Mouse (Mus musculus): ENCODE measurements around the gene Vps37c. TPM values are rescaled to one million over a fixed set of nuclear protein-coding genes. Genes with fewer than 3 reads are reported as not detected.

Gene Vps37c
- polyA plus RNA-seq, 1 experiment = 30.2 TPM

GRCm38 (mm10) chr19:10698131-10698991 lies 9.8 kb downstream of the Vps37c start:
- no peak overlapping the region for H3K4me2 ChIP-seq (ENCODE audit: low read depth)
- no peaks in the 10 kb centered on the region for H3K27me3 ChIP-seq (ENCODE audit: control insufficient read depth, insufficient read depth, insufficient read length)
- no peaks in the 10 kb centered on the region for H3K36me3 ChIP-seq (ENCODE audit: control insufficient read depth, insufficient read depth)

GRCm38 (mm10) chr19:10699851-10700250 lies 11.3 kb downstream of the Vps37c start:
- Histone ChIP-seq H3K4me2 (ENCODE audit: low read depth) (no peak overlapping the region), H3K79me2 (ENCODE audit: control insufficient read depth, insufficient read depth) (peaks cover 86% of the 10 kb centered on the region), H3K36me3 (ENCODE audit: control insufficient read depth, insufficient read depth) (no peaks in the 10 kb centered on the region), H3K27me3 (ENCODE audit: control insufficient read depth, insufficient read depth, insufficient read length) (no peaks in the 10 kb centered on the region), H3K4me3 (no peak overlapping the region), H3ac (ENCODE audit: control insufficient read depth, insufficient read length) (no peak overlapping the region)
- TF ChIP-seq REST (IDR thresholded peaks at IDR 0.05; ENCODE audit: insufficient read depth, insufficient read length) = no peak
- no peak for TF ChIP-seq MYOD1 (IDR thresholded peaks at IDR 0.05; ENCODE audit: control insufficient read depth in 1 of 3, insufficient read length in 2 of 3, low read depth in 2 of 3)
- no peak for TF ChIP-seq USF1 (IDR thresholded peaks at IDR 0.05; ENCODE audit: low read depth)
- no peak for TF ChIP-seq TCF12 (IDR thresholded peaks at IDR 0.05; ENCODE audit: insufficient read depth, poor library complexity, severe bottlenecking)
- TF ChIP-seq TCF3 (IDR thresholded peaks at IDR 0.05; ENCODE audit: insufficient read length, low read depth) = no peak
- TF ChIP-seq MYOG (IDR thresholded peaks at IDR 0.05; ENCODE audit: control insufficient read depth in 1 of 3, insufficient read depth in 1 of 3, insufficient read length in 2 of 3, low read depth in 2 of 3) = no peak
- no peak for TF ChIP-seq MAX (IDR thresholded peaks at IDR 0.05; ENCODE audit: low read depth)
- no peak for TF ChIP-seq POLR2AphosphoS2 (IDR thresholded peaks at IDR 0.05; ENCODE audit: insufficient read length, low read depth)
- TF ChIP-seq POLR2A (IDR thresholded peaks at IDR 0.05; ENCODE audit: insufficient read length, low read depth) = no peak
- TF ChIP-seq CEBPB (IDR thresholded peaks at IDR 0.05; ENCODE audit: insufficient read depth, poor library complexity, severe bottlenecking) = no peak
- TF ChIP-seq E2F4 (IDR thresholded peaks at IDR 0.05; ENCODE audit: insufficient read depth) = no peak
- no peak for TF ChIP-seq SRF (IDR thresholded peaks at IDR 0.05; ENCODE audit: control insufficient read depth, insufficient read length, low read depth)

More at GRCm38 (mm10) chr19:10698131-10698991, 9.8 kb downstream of the Vps37c start:
- Histone ChIP-seq H3K4me3 (no peak overlapping the region), H3ac (ENCODE audit: control insufficient read depth, insufficient read length) (no peak overlapping the region), H3K79me2 (ENCODE audit: control insufficient read depth, insufficient read depth) (peaks cover 86% of the 10 kb centered on the region)
- TF ChIP-seq CEBPB (IDR thresholded peaks at IDR 0.05; ENCODE audit: insufficient read depth, poor library complexity, severe bottlenecking) = no peak
- TF ChIP-seq MAX (IDR thresholded peaks at IDR 0.05; ENCODE audit: low read depth) = no peak
- no peak for TF ChIP-seq SRF (IDR thresholded peaks at IDR 0.05; ENCODE audit: control insufficient read depth, insufficient read length, low read depth)
- no peak for TF ChIP-seq USF1 (IDR thresholded peaks at IDR 0.05; ENCODE audit: low read depth)
- TF ChIP-seq TCF3 (IDR thresholded peaks at IDR 0.05; ENCODE audit: insufficient read length, low read depth) = no peak
- TF ChIP-seq MYOD1 (IDR thresholded peaks at IDR 0.05; ENCODE audit: control insufficient read depth in 1 of 3, insufficient read length in 2 of 3, low read depth in 2 of 3) = no peak
- no peak for TF ChIP-seq MYOG (IDR thresholded peaks at IDR 0.05; ENCODE audit: control insufficient read depth in 1 of 3, insufficient read depth in 1 of 3, insufficient read length in 2 of 3, low read depth in 2 of 3)
- no peak for TF ChIP-seq E2F4 (IDR thresholded peaks at IDR 0.05; ENCODE audit: insufficient read depth)
- TF ChIP-seq TCF12 (IDR thresholded peaks at IDR 0.05; ENCODE audit: insufficient read depth, poor library complexity, severe bottlenecking) = no peak
- TF ChIP-seq REST (IDR thresholded peaks at IDR 0.05; ENCODE audit: insufficient read depth, insufficient read length) = no peak

GRCm38 (mm10) chr19:10701013-10701726 lies 12.6 kb downstream of the Vps37c start:
- Histone ChIP-seq H3K36me3 (ENCODE audit: control insufficient read depth, insufficient read depth) (no peaks in the 10 kb centered on the region), H3K4me3 (no peak overlapping the region), H3K79me2 (ENCODE audit: control insufficient read depth, insufficient read depth) (peaks cover 82% of the 10 kb centered on the region), H3K4me2 (ENCODE audit: low read depth) (peak overlapping the region; percentile 43), H3ac (ENCODE audit: control insufficient read depth, insufficient read length) (no peak overlapping the region), H3K27me3 (ENCODE audit: control insufficient read depth, insufficient read depth, insufficient read length) (no peaks in the 10 kb centered on the region)
- TF ChIP-seq POLR2A (IDR thresholded peaks at IDR 0.05; ENCODE audit: insufficient read length, low read depth) = no peak
- TF ChIP-seq MYOD1 (IDR thresholded peaks at IDR 0.05; ENCODE audit: control insufficient read depth in 1 of 3, insufficient read length in 2 of 3, low read depth in 2 of 3) = peak in 1 of 3 experiments; percentile 39
- TF ChIP-seq CEBPB (IDR thresholded peaks at IDR 0.05; ENCODE audit: insufficient read depth, poor library complexity, severe bottlenecking) = peak; percentile 9; the same call in 1 of the 2 replicates

GRCm38 (mm10) chr19:10702125-10702524 lies 13.6 kb downstream of the Vps37c start:
- Histone ChIP-seq H3K36me3 (ENCODE audit: control insufficient read depth, insufficient read depth) (no peaks in the 10 kb centered on the region), H3K4me3 (no peak overlapping the region), H3ac (ENCODE audit: control insufficient read depth, insufficient read length) (no peak overlapping the region), H3K79me2 (ENCODE audit: control insufficient read depth, insufficient read depth) (peaks cover 73% of the 10 kb centered on the region), H3K27me3 (ENCODE audit: control insufficient read depth, insufficient read depth, insufficient read length) (no peaks in the 10 kb centered on the region), H3K4me2 (ENCODE audit: low read depth) (peak overlapping the region; percentile 43)
- TF ChIP-seq MAX (IDR thresholded peaks at IDR 0.05; ENCODE audit: low read depth) (no peak), POLR2AphosphoS2 (IDR thresholded peaks at IDR 0.05; ENCODE audit: insufficient read length, low read depth) (no peak), E2F4 (IDR thresholded peaks at IDR 0.05; ENCODE audit: insufficient read depth) (no peak), TCF12 (IDR thresholded peaks at IDR 0.05; ENCODE audit: insufficient read depth, poor library complexity, severe bottlenecking) (no peak), REST (IDR thresholded peaks at IDR 0.05; ENCODE audit: insufficient read depth, insufficient read length) (no peak), MYOG (IDR thresholded peaks at IDR 0.05; ENCODE audit: control insufficient read depth in 1 of 3, insufficient read depth in 1 of 3, insufficient read length in 2 of 3, low read depth in 2 of 3) (no peak), SRF (IDR thresholded peaks at IDR 0.05; ENCODE audit: control insufficient read depth, insufficient read length, low read depth) (no peak), MYOD1 (IDR thresholded peaks at IDR 0.05; ENCODE audit: control insufficient read depth in 1 of 3, insufficient read length in 2 of 3, low read depth in 2 of 3) (no peak), USF1 (IDR thresholded peaks at IDR 0.05; ENCODE audit: low read depth) (no peak), CEBPB (IDR thresholded peaks at IDR 0.05; ENCODE audit: insufficient read depth, poor library complexity, severe bottlenecking) (no peak)
